Mouse (Mus musculus) liver, embryonic 13.5 days (tissue): ENCODE data around the gene Srms. TPM values are rescaled to one million over a fixed set of nuclear protein-coding genes. Genes with fewer than 3 reads are reported as not detected.
A peak's percentile ranks its signal among the peaks of the same experiment; 100 is the strongest.
"Not testable (repeated sequence)": the region's sequence is repeated elsewhere in the genome, so short reads cannot be mapped to it uniquely, and the experiment has no call there.

ENCODE experiments used
- ATAC-seq: fragments of 200-750 bp; cut with Nextera tagmentation; 2 replicates; pipeline ENCODE4 v1.8.0; 2017; ENCODE audit warnings: low read depth, mild to moderate bottlenecking, moderate number of reproducible peaks, moderate library complexity
- DNase-seq: peaks from one replicate; pipeline ENCODE4 v3.0.0; 2022
- H3K27ac ChIP-seq: fragments of 300-500 bp; sonication (generic); 2 replicates; pipeline ENCODE4 v1.5.1; 2015; ENCODE audit warnings: moderate library complexity, mild to moderate bottlenecking, inconsistent platforms
- H3K27me3 ChIP-seq: fragments of 300-500 bp; sonication (generic); 2 replicates; pipeline ENCODE4 v1.6.1; 2015; ENCODE audit warnings: mild to moderate bottlenecking, inconsistent platforms
- H3K36me3 ChIP-seq: fragments of 300-500 bp; sonication (generic); 2 replicates; pipeline ENCODE4 v1.6.1; 2015; ENCODE audit warnings: mild to moderate bottlenecking, inconsistent platforms
- H3K4me1 ChIP-seq: fragments of 300-500 bp; sonication (generic); replicated peaks from 2 replicates; pipeline ENCODE4 v1.6.1; 2015; ENCODE audit warnings: inconsistent platforms
- H3K4me2 ChIP-seq: fragments of 300-500 bp; sonication (generic); 2 replicates; pipeline ENCODE4 v1.6.1; 2015; ENCODE audit warnings: inconsistent platforms, mild to moderate bottlenecking, moderate library complexity
- H3K4me3 ChIP-seq: fragments of 300-500 bp; sonication (generic); replicated peaks from 2 replicates; pipeline ENCODE4 v1.5.1; 2015; ENCODE audit warnings: mild to moderate bottlenecking, inconsistent platforms
- H3K9ac ChIP-seq: fragments of 300-500 bp; sonication (generic); 2 replicates; pipeline ENCODE4 v1.6.1; 2015; ENCODE audit warnings: mild to moderate bottlenecking, inconsistent platforms
- H3K9me3 ChIP-seq: fragments of 300-500 bp; sonication (generic); replicated peaks from 2 replicates; pipeline ENCODE4 v1.6.1; 2016; ENCODE audit warnings: inconsistent platforms
- WGBS: fragments of 180-500 bp; shearing (Covaris S2); methylation state at CpG from one replicate; pipeline ENCODE4 v1.1.7; 2015; ENCODE audit not compliant: insufficient replicate concordance; 5-methylcytosine and 5-hydroxymethylcytosine counted together
- polyA plus RNA-seq: library from polyadenylated mRNA; unstranded; fragments of >200 nt; fragmentation: Nextera tagmentation; extraction: Ambion mirVana; gene quantifications from 2 replicates; pipeline ENCODE4 v1.2.1, GENCODE M21; 2015

Gene Srms
- polyA plus RNA-seq, 1 experiment from 2014 or later = 0.12 TPM

DNA sequence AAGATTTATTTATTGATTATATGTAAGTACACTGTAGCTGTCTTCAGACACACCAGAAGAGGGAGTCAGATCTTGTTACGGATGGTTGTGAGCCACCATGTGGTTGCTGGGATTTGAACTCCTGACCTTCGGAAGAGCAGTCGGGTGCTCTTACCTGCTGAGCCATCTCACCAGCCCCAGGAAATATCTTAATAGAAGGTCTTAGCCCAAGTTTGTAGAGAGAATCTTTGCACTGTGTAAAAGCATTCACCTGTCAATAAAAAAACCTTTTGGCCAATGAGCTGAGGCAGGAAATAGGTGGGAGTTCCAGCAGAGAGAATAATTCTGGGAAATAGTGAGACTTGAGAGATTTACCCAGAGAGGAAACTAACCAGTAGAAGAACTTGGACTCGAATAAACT lies 21.6 kb downstream of the Srms start:
- H3K9me3 ChIP-seq, ATAC-seq: not testable (repeated sequence)

DNA sequence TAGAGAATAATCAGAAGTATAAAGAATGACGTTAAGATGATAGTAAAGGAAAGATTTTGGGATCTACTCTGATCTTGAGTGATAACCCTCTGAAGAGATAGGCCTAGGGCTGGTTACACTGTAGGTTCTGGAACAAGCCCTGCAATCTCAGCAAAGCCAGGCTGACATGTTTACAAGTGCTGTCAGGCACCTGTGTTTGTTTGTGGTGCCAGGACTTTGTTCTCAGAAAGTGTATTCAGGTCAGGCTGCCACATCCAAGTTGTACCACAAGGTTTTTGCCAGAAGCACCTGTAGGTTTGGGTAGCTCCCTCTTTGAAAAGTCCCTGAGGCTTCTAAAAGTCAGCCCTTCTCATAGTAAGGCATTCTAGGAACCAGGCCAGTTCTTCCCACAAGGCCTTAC lies 23.7 kb downstream of the Srms start:
- peaks cover 7% of the 10 kb centered on the region for H3K27me3 ChIP-seq
- peaks cover 28% of the 10 kb centered on the region for H3K4me1 ChIP-seq
- H3K9ac ChIP-seq = 0 out of 2 replicates have a peak overlapping the region, but pooled peaks have one; percentile 88
- H3K4me3 ChIP-seq = no peak overlapping the region
- no peaks in the 10 kb centered on the region for H3K36me3 ChIP-seq
- H3K9me3 ChIP-seq = no peaks in the 10 kb centered on the region
- no peak overlapping the region for H3K4me2 ChIP-seq
- 67% methylated on average over 1 of the region's 1 CpGs for WGBS
- ATAC-seq = no peak
- DNase-seq = no peak
- H3K27ac ChIP-seq = peak overlapping the region; percentile 70

More for the DNA sequence above, 21.6 kb downstream of the Srms start:
- not testable (repeated sequence) for H3K4me2 ChIP-seq, DNase-seq, H3K36me3 ChIP-seq, H3K9ac ChIP-seq, H3K4me3 ChIP-seq, H3K27ac ChIP-seq
- Histone ChIP-seq H3K27me3 (peaks cover 21% of the 10 kb centered on the region), H3K4me1 (peaks cover 32% of the 10 kb centered on the region)
- WGBS = 53% methylated on average over 4 of the region's 4 CpGs

- Histone ChIP-seq H3K27me3 (peaks cover 4% of the 10 kb centered on the region; the same call in 1 of the 2 replicates), H3K27ac (peak overlapping the region; percentile 70), H3K36me3 (no peaks in the 10 kb centered on the region), H3K4me1 (peaks cover 28% of the 10 kb centered on the region), H3K9ac (peak overlapping the region; percentile 88), H3K4me2 (peak overlapping the region; percentile 98), H3K9me3 (no peaks in the 10 kb centered on the region), H3K4me3 (peak overlapping the region; percentile 82; the same call in 1 of the 2 replicates)
- WGBS = 72% methylated on average over 2 of the region's 2 CpGs
- ATAC-seq = no peak
- DNase-seq = no peak
Measured at GRCm38 (mm10) chr2:181188681-181189080, 24.3 kb downstream of the Srms start.

- Histone ChIP-seq H3K36me3 (no peaks in the 10 kb centered on the region), H3K4me1 (peaks cover 28% of the 10 kb centered on the region), H3K27me3 (no peaks in the 10 kb centered on the region), H3K4me2 (peak within 1 kb of the TSS; percentile 98), H3K9me3 (no peaks in the 10 kb centered on the region), H3K4me3 (peak within 1 kb of the TSS; percentile 82), H3K27ac (peak within 1 kb of the TSS; percentile 86), H3K9ac (peak within 1 kb of the TSS; percentile 88)
- DNase-seq (peak; percentile 97), ATAC-seq (peak; percentile 98)
- WGBS = under 1% methylated on average over 64 of the region's 64 CpGs
Measured at GRCm38 (mm10) chr2:181187121-181188000, 25.6 kb downstream of the Srms start, which contains the start of gene Ppdpf. Gene Ppdpf (plus strand): TSS chr2:181187247.

GRCm38 (mm10) chr2:181186635-181187034 lies 26.4 kb downstream of the Srms start:
- H3K27me3 ChIP-seq = no peaks in the 10 kb centered on the region
- ATAC-seq (peak; percentile 75), DNase-seq (peak; percentile 79)
- peak overlapping the region; percentile 68 for H3K9ac ChIP-seq
- peak overlapping the region; percentile 98 for H3K4me2 ChIP-seq
- H3K4me3 ChIP-seq = peak overlapping the region; percentile 82
- peaks cover 28% of the 10 kb centered on the region for H3K4me1 ChIP-seq
- no peaks in the 10 kb centered on the region for H3K9me3 ChIP-seq
- no peaks in the 10 kb centered on the region for H3K36me3 ChIP-seq
- under 1% methylated on average over 14 of the region's 14 CpGs for WGBS
- peak overlapping the region; percentile 80 for H3K27ac ChIP-seq

- DNase-seq (no peak), ATAC-seq (no peak)
Measured at GRCm38 (mm10) chr2:181180898-181181297, 32.1 kb downstream of the Srms start.

DNA sequence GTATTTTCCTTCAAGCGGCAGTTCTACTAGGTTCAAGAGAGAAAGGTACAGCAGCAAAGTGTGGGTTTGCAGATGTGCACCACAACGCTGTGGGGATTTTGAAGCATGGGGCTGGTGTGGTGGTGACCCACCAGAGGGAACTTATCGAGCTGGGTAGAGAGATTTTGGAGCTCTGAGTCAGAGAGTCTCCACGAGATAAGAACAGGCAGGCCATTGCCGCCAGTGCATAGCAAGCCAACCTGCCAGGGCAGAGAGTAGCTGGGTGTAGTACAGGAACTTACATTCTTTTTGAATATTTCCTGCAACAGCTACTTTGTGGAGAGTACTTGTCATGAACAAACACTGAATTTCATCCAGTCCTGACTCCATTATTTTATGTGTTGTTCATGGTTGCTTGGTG lies 34.5 kb downstream of the Srms start:
- Histone ChIP-seq H3K36me3 (no peaks in the 10 kb centered on the region), H3K9me3 (no peaks in the 10 kb centered on the region), H3K27ac (no peak overlapping the region), H3K4me3 (no peak overlapping the region), H3K4me1 (no peaks in the 10 kb centered on the region), H3K4me2 (no peak overlapping the region), H3K27me3 (peaks cover 10% of the 10 kb centered on the region; the same call in 1 of the 2 replicates), H3K9ac (no peak overlapping the region)
- 41% methylated on average over 5 of the region's 5 CpGs for WGBS
- ATAC-seq (no peak), DNase-seq (no peak)

More at GRCm38 (mm10) chr2:181180898-181181297, 32.1 kb downstream of the Srms start:
- 64% methylated on average over 6 of the region's 6 CpGs for WGBS
- Histone ChIP-seq H3K9ac (no peak overlapping the region), H3K36me3 (no peaks in the 10 kb centered on the region), H3K9me3 (no peaks in the 10 kb centered on the region), H3K27ac (no peak overlapping the region), H3K27me3 (peaks cover 7% of the 10 kb centered on the region; the same call in 1 of the 2 replicates), H3K4me2 (no peak overlapping the region), H3K4me1 (no peaks in the 10 kb centered on the region), H3K4me3 (no peak overlapping the region)

GRCm38 (mm10) chr2:181178015-181178414 lies 35.0 kb downstream of the Srms start:
- H3K36me3 ChIP-seq = no peaks in the 10 kb centered on the region
- ATAC-seq (no peak), DNase-seq (no peak)
- H3K27me3 ChIP-seq = peaks cover 10% of the 10 kb centered on the region; the same call in 1 of the 2 replicates
- no peak overlapping the region for H3K27ac ChIP-seq
- no peak overlapping the region for H3K4me2 ChIP-seq
- no peaks in the 10 kb centered on the region for H3K4me1 ChIP-seq
- no peak overlapping the region for H3K9ac ChIP-seq
- H3K4me3 ChIP-seq = no peak overlapping the region
- no peaks in the 10 kb centered on the region for H3K9me3 ChIP-seq
- WGBS = 52% methylated on average over 3 of the region's 3 CpGs

- ATAC-seq = no peak
- Histone ChIP-seq H3K4me1 (no peaks in the 10 kb centered on the region), H3K4me3 (no peak overlapping the region), H3K9ac (no peak overlapping the region), H3K27me3 (peaks cover 10% of the 10 kb centered on the region; the same call in 1 of the 2 replicates), H3K4me2 (no peak overlapping the region), H3K27ac (no peak overlapping the region), H3K9me3 (no peaks in the 10 kb centered on the region), H3K36me3 (no peaks in the 10 kb centered on the region)
- 58% methylated on average over 3 of the region's 3 CpGs for WGBS
- no peak for DNase-seq
Measured at GRCm38 (mm10) chr2:181174646-181175045, 38.3 kb downstream of the Srms start.

GRCm38 (mm10) chr2:181166469-181166868 lies 46.5 kb downstream of the Srms start:
- DNase-seq (no peak), ATAC-seq (no peak)
- no peak overlapping the region for H3K27ac ChIP-seq
- H3K9ac ChIP-seq = no peak overlapping the region
- no peaks in the 10 kb centered on the region for H3K4me1 ChIP-seq
- no peak overlapping the region for H3K4me3 ChIP-seq
- H3K9me3 ChIP-seq = no peaks in the 10 kb centered on the region
- H3K36me3 ChIP-seq = no peaks in the 10 kb centered on the region
- H3K27me3 ChIP-seq = peaks cover 15% of the 10 kb centered on the region; the same call in 1 of the 2 replicates
- WGBS = 71% methylated on average over 5 of the region's 5 CpGs
- H3K4me2 ChIP-seq = no peak overlapping the region

DNA sequence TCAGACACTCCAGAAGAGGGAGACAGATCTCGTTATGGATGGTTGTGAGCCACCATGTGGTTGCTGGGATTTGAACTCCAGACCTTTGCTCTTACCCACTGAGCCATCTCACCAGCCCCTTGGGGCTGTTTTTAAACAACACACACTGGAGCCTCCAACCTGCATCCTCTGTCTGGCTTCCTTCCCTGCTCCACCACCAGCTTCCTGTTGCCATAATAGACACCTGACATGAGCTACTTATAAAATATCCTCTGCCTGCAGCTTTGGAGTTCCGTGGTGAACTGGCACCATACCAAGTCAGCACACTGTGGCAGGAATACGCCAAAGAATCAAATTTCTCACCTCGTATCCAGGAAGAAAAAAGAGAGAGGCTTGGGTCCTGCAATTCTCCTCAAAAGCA lies 52.2 kb downstream of the Srms start:
- Histone ChIP-seq H3K9ac (no peak overlapping the region), H3K27me3 (peaks cover 49% of the 10 kb centered on the region), H3K4me1 (no peaks in the 10 kb centered on the region), H3K27ac (no peak overlapping the region), H3K9me3 (no peaks in the 10 kb centered on the region), H3K4me2 (no peak overlapping the region), H3K36me3 (no peaks in the 10 kb centered on the region), H3K4me3 (no peak overlapping the region)
- ATAC-seq (no peak), DNase-seq (no peak)
- WGBS = 46% methylated on average over 4 of the region's 4 CpGs
